Mouse (Mus musculus) cortical plate, adult 2 months (tissue): Measurements from ENCODE around the gene Atp5d.

ENCODE experiments used
- CTCF ChIP-seq: fragments of 200-500 bp; IDR thresholded peaks from 2 replicates; pipeline ENCODE4 v1.5.1; 2011; ENCODE audit warnings: mild to moderate bottlenecking, control low read depth, low read length; ENCODE audit not compliant: insufficient read depth; ENCODE audit errors: extremely low read depth
- POLR2A ChIP-seq: fragments of 200-500 bp; IDR thresholded peaks from 2 replicates; pipeline ENCODE4 v1.6.1; 2011; ENCODE audit warnings: mild to moderate bottlenecking, low read length, control low read depth; ENCODE audit not compliant: insufficient read depth; ENCODE audit errors: extremely low read depth

- TF ChIP-seq CTCF (no peak), POLR2A (no peak)
These were observed 1.3 kb upstream of the Atp5d start for GRCm38 (mm10) chr10:80136952-80137625.
